Mouse (Mus musculus) lung, postnatal 14 days (tissue): ENCODE measurements at regions not wholly inside any gene's neighbourhood (a gene's known extent, or its start where the extent isn't known, plus 50 kb on each side); places are given as distances from the start of the nearest gene placed in this dataset.
A peak's percentile ranks its signal among the peaks of the same experiment; 100 is the strongest.

Source experiments
- DNase-seq: peaks from one replicate; pipeline ENCODE4 v3.0.0; 2021

- no peak for DNase-seq
Measured at GRCm38 (mm10) chr4:124321221-124321620, 289.4 kb downstream of the 3100002H09Rik start.

- no peak for DNase-seq
Measured at GRCm38 (mm10) chr4:124317042-124317441, 293.6 kb downstream of the 3100002H09Rik start.

GRCm38 (mm10) chr4:124311657-124312056, 298.9 kb downstream of the 3100002H09Rik start:
- no peak for DNase-seq

DNA sequence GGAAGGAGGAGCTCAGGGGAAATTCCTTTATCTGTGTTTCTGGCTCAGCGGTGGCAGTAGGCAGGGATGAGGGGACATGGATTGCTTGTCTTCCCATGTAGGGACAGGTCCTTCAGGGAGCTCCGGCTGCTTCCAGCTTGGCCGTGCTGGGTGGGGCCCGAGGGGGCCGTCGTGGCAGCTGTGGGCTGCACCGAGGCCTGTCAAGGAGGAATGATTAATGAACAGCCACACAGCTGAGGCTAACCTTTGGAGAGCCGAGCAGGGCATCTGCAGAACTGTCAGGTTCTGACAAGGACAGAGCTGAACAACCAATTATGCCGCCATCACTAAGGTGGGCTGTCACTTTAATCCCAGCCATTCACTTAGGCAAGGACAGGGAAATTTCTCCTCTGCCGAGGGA, 300.0 kb downstream of the 3100002H09Rik start:
- no peak for DNase-seq

GRCm38 (mm10) chr4:124305871-124306555, 304.6 kb downstream of the 3100002H09Rik start:
- no peak for DNase-seq

DNA sequence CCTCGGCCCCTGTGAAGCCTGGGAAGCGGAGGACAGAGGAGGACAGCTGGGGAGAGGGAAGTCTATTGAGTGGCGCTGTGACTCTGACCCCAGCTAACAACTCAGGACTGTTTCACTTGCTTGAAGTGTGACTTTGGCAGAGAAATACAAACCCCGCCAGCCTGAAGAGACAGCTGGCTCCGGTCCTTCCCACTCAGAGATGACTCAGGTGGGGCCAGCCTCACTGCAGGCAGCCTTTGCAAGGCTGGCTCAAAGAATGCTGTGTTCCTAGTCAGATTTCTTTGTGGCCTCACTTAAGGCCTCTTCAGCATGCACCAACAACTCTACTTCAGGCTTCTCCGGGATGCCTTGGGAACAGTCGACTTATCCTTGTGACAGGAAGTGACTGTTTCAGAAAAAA, 307.7 kb downstream of the 3100002H09Rik start:
- no peak for DNase-seq

- no peak for DNase-seq
Measured at GRCm38 (mm10) chr4:124298667-124299437, 311.8 kb downstream of the 3100002H09Rik start.

DNA sequence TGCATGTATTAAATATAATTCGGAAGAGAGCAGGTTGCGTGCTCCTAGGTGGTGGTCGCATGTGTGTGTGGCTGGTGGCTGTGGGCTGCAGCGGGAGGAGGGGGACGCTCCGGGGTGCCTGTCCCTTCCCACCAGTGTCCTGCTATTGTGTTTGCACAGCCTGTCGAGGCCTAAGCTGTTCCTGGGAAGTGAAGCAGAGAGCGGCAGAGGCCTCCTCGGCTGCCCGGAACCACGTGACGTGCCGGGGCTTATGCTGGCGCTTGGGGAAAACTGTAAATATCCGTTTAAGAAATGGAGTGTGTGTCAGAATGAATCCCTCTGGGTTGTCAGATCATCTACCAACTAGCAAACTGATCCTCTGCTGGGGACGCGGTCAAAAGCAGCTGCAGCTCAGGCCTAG, 318.3 kb downstream of the 3100002H09Rik start:
- no peak for DNase-seq

DNA sequence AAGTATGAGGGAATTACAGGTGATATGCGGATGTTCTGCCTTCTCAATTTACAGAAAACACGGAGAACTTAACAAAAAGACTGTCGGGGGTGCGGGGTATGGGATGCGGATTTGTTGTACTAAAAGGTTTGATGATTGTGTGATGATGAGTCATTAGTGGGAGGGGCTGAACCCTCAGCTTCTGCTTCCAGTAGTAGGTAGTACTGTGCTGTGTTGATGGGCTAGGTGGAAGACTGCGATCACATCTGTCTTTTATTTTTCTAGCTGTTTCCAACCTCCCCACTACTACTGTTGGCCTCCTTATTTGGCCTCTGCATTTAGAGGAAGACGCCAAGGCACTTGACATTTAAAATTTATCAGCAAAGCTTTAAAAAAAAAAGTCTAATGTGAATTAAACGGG, 318.8 kb downstream of the 3100002H09Rik start:
- no peak for DNase-seq

DNA sequence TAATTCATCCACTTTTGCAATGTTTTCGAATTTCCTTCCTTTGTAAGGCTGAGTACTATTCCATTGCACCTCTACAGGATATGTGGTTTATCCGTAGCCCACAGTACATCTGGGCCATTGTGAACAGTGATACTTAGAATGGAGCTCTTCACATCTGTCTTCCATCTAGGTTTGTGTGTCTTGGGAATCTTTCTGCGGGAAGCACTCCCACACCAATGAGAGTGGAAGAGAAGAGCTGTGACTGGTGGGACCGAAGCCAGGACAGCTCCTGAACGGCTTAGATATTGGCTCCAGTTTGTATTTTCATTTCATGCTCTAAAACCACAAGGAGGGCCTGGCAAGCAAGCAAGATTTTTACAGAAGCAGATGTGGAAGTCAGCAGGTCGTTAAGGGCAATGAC, 323.1 kb downstream of the 3100002H09Rik start:
- DNase-seq, result no peak

DNA sequence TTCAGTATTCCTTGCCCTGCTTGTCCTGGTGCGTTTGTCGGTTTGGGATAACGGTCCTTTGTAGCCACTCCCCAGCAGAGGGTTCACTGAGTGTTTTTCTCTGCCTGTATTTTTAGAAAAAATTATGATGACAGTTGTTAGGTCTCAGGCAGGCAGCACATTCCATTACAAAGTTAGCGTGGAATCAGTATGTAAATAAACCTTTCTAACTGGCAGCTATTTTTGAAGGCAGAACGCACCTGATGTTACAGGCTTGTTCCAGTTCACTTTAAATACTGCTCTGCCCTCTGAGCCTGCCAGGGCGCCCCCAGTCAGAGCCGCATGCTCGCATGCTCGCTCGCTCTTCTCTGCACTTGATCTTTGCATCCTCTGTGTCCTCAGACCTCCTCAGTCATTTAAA, 331.9 kb downstream of the 3100002H09Rik start:
- no peak for DNase-seq

GRCm38 (mm10) chr4:124277456-124278181, 333.0 kb downstream of the 3100002H09Rik start:
- DNase-seq, result no peak

DNA sequence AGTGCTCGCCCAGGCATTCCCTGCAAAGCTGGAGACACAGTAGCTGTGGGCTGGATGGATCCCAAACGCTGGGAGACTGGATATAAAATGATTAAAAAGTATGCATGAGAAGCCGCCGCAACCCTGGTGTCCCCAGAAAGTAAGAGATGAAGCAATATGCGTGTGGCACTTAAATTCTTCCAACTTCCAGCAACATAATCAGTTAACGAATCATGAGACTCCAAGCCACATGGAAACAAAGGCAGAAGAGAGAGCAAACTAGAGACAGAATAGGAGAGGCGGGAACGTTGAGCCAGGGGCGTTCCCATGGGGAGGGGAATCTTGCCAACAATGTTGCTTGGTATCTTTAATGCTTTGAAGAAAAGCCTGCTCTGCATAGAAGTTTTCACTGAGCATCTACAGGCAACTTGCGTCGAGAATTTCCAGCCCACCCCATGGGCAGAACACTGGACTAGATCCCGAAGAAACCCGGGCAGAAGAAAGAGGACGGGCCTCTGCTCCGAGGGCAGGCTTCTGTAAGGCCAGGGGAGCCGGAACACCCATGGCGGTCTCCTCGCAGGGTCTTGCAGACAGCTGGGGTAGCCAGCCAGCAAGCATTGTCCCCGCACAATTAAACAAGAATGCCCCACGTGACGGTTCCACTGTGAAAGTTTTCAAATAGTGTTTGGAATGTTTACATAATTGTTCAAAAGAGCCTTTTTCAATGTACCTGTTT, 333.7 kb downstream of the 3100002H09Rik start:
- DNase-seq, result peak; percentile 6

GRCm38 (mm10) chr4:124272002-124272401, 338.6 kb downstream of the 3100002H09Rik start:
- no peak for DNase-seq

- DNase-seq, result no peak
Measured at GRCm38 (mm10) chr4:124268404-124268803, 342.2 kb downstream of the 3100002H09Rik start.

GRCm38 (mm10) chr4:124266573-124266972, 344.0 kb downstream of the 3100002H09Rik start:
- no peak for DNase-seq

DNA sequence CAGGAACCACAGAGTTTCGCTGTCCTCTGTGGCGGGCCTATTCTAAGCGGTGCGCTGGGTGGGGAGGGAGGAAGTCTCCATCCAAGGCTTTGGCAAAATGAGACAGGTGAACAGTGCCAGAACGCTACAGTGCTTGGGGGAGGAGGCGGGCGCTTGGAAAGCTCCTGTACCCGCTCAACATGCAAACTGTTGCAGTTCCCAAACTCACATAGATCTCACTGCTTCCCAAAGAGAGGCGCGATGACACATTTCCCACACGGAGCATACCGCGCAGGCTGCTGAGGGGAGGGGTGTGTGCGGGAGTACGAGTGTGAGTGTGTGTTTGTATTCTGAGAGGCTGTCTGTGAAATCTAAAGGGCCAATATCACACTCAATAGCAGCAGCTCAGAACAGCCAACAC, 345.1 kb downstream of the 3100002H09Rik start:
- DNase-seq, result no peak

- DNase-seq, result no peak
Measured at GRCm38 (mm10) chr4:124257006-124257405, 339.2 kb upstream of the 4930535I16Rik start.

- no peak for DNase-seq
Measured at GRCm38 (mm10) chr4:124256515-124256914, 338.7 kb upstream of the 4930535I16Rik start.

GRCm38 (mm10) chr4:124255183-124255543, 337.3 kb upstream of the 4930535I16Rik start:
- no peak for DNase-seq

- no peak for DNase-seq
Measured at GRCm38 (mm10) chr4:124254446-124255182, 336.8 kb upstream of the 4930535I16Rik start.

DNA sequence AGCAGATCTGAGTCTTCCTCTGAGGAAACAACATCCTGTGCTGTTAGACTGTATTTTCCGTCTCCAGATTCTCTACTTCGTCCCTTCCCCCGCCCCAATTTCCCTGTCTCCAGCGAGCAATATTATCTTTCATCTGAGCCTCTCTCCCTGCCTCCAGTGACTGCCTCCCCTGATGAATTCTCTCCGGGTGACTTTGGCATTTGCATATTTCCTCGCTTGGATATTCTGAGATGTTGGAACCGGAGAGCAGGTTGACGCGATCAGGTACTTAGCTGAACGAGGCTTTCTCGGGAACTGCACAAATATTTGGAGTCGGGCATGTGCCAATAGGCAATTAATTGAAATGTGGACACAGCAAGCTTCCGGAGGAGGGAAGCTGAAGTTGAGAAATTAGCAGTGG, 323.8 kb upstream of the 4930535I16Rik start:
- DNase-seq, result no peak
